Mouse (Mus musculus) heart, postnatal 0 days (tissue): ENCODE measurements at regions not wholly inside any gene's neighbourhood (a gene's known extent, or its start where the extent isn't known, plus 50 kb on each side); places are given as distances from the start of the nearest gene placed in this dataset.

ENCODE experiments used
- ATAC-seq: fragments of 200-750 bp; cut with Nextera tagmentation; 2 replicates; pipeline ENCODE4 v1.8.0; 2017; ENCODE audit warnings: low read depth, moderate number of reproducible peaks, moderate library complexity; ENCODE audit not compliant: insufficient read depth
- DNase-seq: peaks from one replicate; pipeline ENCODE4 v3.0.0-alpha.2; 2016; ENCODE audit warnings: low spot score
- H3K27ac ChIP-seq: fragments of 300-500 bp; sonication (generic); 2 replicates; pipeline ENCODE4 v1.5.1; 2014; ENCODE audit warnings: low read depth, mild to moderate bottlenecking
- H3K27me3 ChIP-seq: fragments of 300-500 bp; sonication (generic); 2 replicates; pipeline ENCODE4 v1.6.1; 2014; ENCODE audit warnings: low read length, mixed read lengths; ENCODE audit not compliant: control insufficient read depth, insufficient read depth
- H3K36me3 ChIP-seq: fragments of 300-500 bp; sonication (generic); replicated peaks from 2 replicates; pipeline ENCODE4 v1.6.1; 2014; ENCODE audit warnings: low read length, mixed read lengths; ENCODE audit not compliant: control insufficient read depth, insufficient read depth
- H3K4me1 ChIP-seq: fragments of 300-500 bp; sonication (generic); 2 replicates; pipeline ENCODE4 v1.6.1; 2014; ENCODE audit warnings: antibody characterized with exemption; ENCODE audit not compliant: control insufficient read depth, insufficient read depth
- H3K4me2 ChIP-seq: fragments of 300-500 bp; sonication (generic); 2 replicates; pipeline ENCODE4 v1.6.1; 2014; ENCODE audit warnings: low read depth, mild to moderate bottlenecking, low read length, moderate library complexity
- H3K4me3 ChIP-seq: fragments of 300-500 bp; sonication (generic); 2 replicates; pipeline ENCODE4 v1.5.1; 2014; ENCODE audit warnings: low read depth, low read length
- H3K9ac ChIP-seq: fragments of 300-500 bp; sonication (generic); replicated peaks from 2 replicates; pipeline ENCODE4 v1.6.1; 2014; ENCODE audit warnings: low read depth, low read length, mixed read lengths
- H3K9me3 ChIP-seq: fragments of 300-500 bp; sonication (generic); replicated peaks from 2 replicates; pipeline ENCODE4 v1.6.1; 2016; ENCODE audit warnings: low read length; ENCODE audit not compliant: control insufficient read depth
- CTCF ChIP-seq: IDR thresholded peaks from 2 replicates; pipeline ENCODE4 v1.5.1; 2016; ENCODE audit warnings: antibody characterized with exemption, control low read depth, low read depth
- EP300 ChIP-seq: IDR thresholded peaks from 2 replicates; pipeline ENCODE4 v1.6.1; 2016; ENCODE audit warnings: antibody characterized with exemption, low read depth
- WGBS: fragments of 180-500 bp; shearing (Covaris S2); extraction: QIAGEN DNeasy Blood & Tissue Kit; methylation state at CpG from one replicate; pipeline ENCODE4 v1.1.7; 2014; 5-methylcytosine and 5-hydroxymethylcytosine counted together

DNA sequence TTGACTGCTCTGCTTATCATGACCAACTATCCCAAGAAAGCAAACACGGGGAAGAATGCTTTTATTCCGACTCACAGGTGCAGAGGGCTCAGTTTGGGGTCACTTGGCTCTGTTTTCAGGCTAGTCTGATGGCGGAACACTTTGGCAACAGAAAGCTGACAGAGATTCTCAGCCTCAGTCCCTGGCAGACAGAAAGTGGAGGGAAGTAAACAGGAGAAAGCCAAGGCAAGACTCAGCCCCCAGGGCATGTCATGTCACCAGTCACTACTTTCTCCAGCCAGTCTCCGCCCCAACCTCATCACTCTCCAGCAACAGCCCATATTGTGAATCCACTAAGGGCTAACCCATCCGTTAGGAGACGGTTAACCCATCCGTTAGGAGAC lies 166.2 kb upstream of the Dio3 start:
- H3K27ac ChIP-seq: no peak overlapping the region
- H3K27me3 ChIP-seq: 0 out of 2 replicates have a peak, but pooled peaks cover 2% of the 10 kb centered on the region
- H3K9me3 ChIP-seq: no peaks in the 10 kb centered on the region
- DNase-seq (no peak), ATAC-seq (no peak)
- H3K4me1 ChIP-seq: no peaks in the 10 kb centered on the region
- no peak overlapping the region for H3K9ac ChIP-seq
- no peak overlapping the region for H3K4me2 ChIP-seq
- no peak for TF ChIP-seq CTCF
- no peak for TF ChIP-seq EP300
- H3K4me3 ChIP-seq: no peak overlapping the region
- WGBS: 69% methylated on average over 7 of the region's 7 CpGs
- no peaks in the 10 kb centered on the region for H3K36me3 ChIP-seq

DNA sequence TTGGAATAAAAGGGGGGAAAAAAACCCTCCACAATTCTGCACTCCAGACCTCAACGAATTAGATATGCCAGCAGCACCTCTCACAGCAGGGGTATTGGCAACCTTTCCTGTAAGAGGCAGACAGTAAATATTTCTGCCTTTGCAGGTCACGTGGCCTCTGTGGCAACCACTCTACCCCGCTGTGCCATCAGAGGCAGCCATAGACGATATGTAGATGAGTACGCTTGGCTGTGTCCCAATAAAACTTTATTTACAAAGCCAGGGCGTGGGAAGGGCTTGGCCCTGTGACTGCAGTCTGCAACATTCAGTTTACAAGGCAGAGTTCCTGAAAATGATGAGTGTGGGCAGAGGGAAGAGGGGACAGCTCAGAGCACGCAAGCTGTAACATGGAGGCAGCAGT lies 158.7 kb upstream of the Dio3 start:
- Histone ChIP-seq H3K9ac (no peak overlapping the region), H3K9me3 (no peaks in the 10 kb centered on the region), H3K27ac (no peak overlapping the region), H3K4me1 (no peaks in the 10 kb centered on the region), H3K4me3 (no peak overlapping the region), H3K36me3 (no peaks in the 10 kb centered on the region), H3K4me2 (no peak overlapping the region), H3K27me3 (no peaks in the 10 kb centered on the region)
- 70% methylated on average over 7 of the region's 7 CpGs for WGBS
- no peak for TF ChIP-seq EP300
- TF ChIP-seq CTCF: no peak
- no peak for ATAC-seq
- DNase-seq: no peak

DNA sequence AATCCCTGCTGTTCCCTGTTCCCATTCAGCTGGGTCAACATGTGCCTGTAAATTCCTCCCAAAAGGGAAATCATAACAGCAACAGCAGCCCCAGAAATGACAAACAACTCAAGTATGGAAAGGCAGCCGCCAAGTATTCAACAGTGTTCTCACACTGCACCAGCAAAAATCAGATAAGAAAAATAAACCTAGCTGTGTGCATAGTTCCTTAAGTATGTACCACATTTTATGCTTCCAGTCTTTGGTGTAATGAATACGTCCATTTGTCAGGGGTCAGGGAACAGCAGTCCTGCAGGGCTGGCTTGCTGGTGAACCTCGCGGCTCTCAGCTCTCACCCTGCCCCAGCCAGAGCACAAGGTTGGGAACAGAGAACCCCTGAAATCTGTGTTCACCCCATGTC lies 155.9 kb upstream of the Dio3 start:
- no peaks in the 10 kb centered on the region for H3K9me3 ChIP-seq
- WGBS: 66% methylated on average over 4 of the region's 4 CpGs
- no peaks in the 10 kb centered on the region for H3K27me3 ChIP-seq
- ATAC-seq (no peak), DNase-seq (no peak)
- no peaks in the 10 kb centered on the region for H3K4me1 ChIP-seq
- H3K36me3 ChIP-seq: no peaks in the 10 kb centered on the region
- no peak overlapping the region for H3K9ac ChIP-seq
- H3K4me3 ChIP-seq: no peak overlapping the region
- TF ChIP-seq CTCF (no peak), EP300 (no peak)
- no peak overlapping the region for H3K4me2 ChIP-seq
- H3K27ac ChIP-seq: no peak overlapping the region

DNA sequence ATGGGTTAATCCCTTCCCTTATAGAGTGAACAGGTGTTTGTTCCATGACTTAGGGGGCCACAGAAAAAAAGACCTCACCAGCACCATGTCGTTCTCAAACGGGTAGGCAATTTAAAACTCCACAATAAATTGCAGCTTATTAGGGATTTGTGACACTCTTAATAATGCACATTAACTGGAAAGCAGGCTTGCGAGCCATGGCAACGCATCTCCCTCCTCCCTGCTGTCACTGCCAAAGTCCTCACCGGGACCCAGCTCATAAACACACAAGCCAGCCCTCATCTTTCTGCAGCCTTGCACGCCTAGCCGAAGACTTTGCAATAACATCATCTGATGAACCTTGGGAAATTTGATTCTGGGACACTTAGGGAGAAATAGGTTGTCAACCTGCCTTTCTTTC lies 152.3 kb upstream of the Dio3 start:
- WGBS: 86% methylated on average over 7 of the region's 7 CpGs
- no peaks in the 10 kb centered on the region for H3K9me3 ChIP-seq
- no peak overlapping the region for H3K4me3 ChIP-seq
- TF ChIP-seq EP300 (no peak), CTCF (no peak)
- no peak for DNase-seq
- no peak overlapping the region for H3K27ac ChIP-seq
- no peaks in the 10 kb centered on the region for H3K27me3 ChIP-seq
- no peaks in the 10 kb centered on the region for H3K4me1 ChIP-seq
- no peak overlapping the region for H3K4me2 ChIP-seq
- no peak for ATAC-seq
- no peaks in the 10 kb centered on the region for H3K36me3 ChIP-seq
- H3K9ac ChIP-seq: no peak overlapping the region

DNA sequence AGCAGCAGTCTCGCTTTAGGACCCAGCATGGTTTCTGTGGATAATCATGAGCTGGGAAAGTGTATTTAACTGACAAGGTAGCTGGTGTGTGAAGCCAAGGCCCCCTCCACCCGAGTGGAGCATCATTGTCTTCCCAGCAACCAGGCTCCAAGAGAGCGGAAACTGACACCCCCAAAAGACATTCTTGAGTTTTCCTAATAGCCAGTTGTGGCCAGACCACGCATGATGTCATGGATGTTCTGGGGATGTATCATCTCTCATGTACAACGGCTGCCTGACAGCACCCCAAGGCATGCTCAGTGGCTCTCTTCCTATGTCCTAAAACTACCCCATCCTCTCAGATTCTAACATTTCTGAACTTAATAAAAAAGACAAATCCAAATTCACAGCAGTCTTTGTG lies 133.5 kb upstream of the Dio3 start:
- Histone ChIP-seq H3K4me1 (no peaks in the 10 kb centered on the region), H3K36me3 (no peaks in the 10 kb centered on the region), H3K9ac (no peak overlapping the region), H3K27ac (no peak overlapping the region), H3K4me2 (no peak overlapping the region), H3K27me3 (no peaks in the 10 kb centered on the region), H3K9me3 (peaks cover 7% of the 10 kb centered on the region; the same call in 1 of the 2 replicates), H3K4me3 (no peak overlapping the region)
- DNase-seq: no peak
- 69% methylated on average over 5 of the region's 5 CpGs for WGBS
- TF ChIP-seq EP300: no peak
- TF ChIP-seq CTCF: no peak
- no peak for ATAC-seq

DNA sequence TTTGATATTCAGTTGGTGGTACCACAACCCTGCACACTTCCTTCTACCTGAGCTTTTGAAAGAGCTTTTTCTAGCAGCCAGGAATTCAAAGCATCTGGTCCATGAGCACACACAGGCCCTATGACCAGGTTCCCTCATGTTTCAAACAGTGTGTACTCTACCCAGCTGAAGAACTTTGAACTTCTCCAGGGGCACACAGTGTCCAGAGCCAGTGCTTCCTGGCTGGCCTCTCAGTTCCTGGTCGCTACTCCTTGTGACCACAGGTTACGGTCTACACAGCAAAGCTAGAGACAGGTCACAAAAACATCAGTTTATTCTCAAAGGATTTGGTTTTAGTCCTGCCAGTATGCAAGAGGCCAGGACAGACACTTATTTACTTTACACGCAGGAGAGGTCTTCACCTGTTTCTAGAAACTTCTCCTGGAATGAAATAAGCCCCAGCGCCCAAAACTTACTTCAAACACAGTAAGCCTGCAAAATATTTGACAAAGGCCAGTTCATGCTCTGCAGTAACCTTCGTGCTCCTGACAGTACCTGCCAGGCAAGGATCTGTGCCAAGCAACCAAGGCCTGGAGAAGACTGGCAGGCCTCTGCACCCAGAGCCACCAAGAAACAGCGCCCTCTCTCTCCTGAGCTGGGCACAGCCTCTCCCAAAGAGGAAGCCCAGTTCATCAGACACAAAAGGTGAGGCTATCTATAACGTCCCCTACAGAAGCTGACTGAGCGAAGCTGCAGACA lies 124.5 kb upstream of the Dio3 start:
- 77% methylated on average over 8 of the region's 8 CpGs for WGBS
- H3K36me3 ChIP-seq: no peaks in the 10 kb centered on the region
- no peaks in the 10 kb centered on the region for H3K27me3 ChIP-seq
- no peak overlapping the region for H3K4me2 ChIP-seq
- H3K4me1 ChIP-seq: no peaks in the 10 kb centered on the region
- TF ChIP-seq CTCF (no peak), EP300 (no peak)
- no peak for ATAC-seq
- no peak for DNase-seq
- peaks cover 7% of the 10 kb centered on the region; the same call in 1 of the 2 replicates for H3K9me3 ChIP-seq
- no peak overlapping the region for H3K9ac ChIP-seq
- no peak overlapping the region for H3K27ac ChIP-seq
- no peak overlapping the region for H3K4me3 ChIP-seq
